10 mouse cellular contexts compared by ENCODE assay signal in genomic region chr14:24826471-24827337, GRCm38 (mm10).
DNase-seq lines count a peak whose midpoint lies in the region; ATAC-seq and TF ChIP-seq lines count a peak whose summit lies in the region.
"Had no signal": no experiment of that assay in that cellular context is flagged by ENCODE, and none has a peak within 500 bp of the region (broad histone marks: within the 10 kb centered on the region; RNA-seq: fewer than 3 reads in every experiment).

No protein-coding gene starts in this region.

- H3K27me3 ChIP-seq in hindbrain, embryonic 12.5 days, result no peaks in the 10 kb centered on the region
- no peaks in the 10 kb centered on the region for H3K27me3 ChIP-seq in midbrain, postnatal 0 days (ENCODE audit: insufficient read depth, low read length)

- H3K4me1 ChIP-seq in hindbrain, embryonic 12.5 days, result peaks cover 56% of the 10 kb centered on the region
- peaks cover 20% of the 10 kb centered on the region for H3K4me1 ChIP-seq in midbrain, postnatal 0 days (ENCODE audit: insufficient read depth, low read length)

- DNase-seq in cerebellum, adult 9-10 months, result peak; percentile 20
- DNase-seq in cerebellum, adult 8-10 months, result no peak
- DNase-seq in cerebellum, postnatal 10 days, result peak; percentile 57 to 69
- peak; percentile 81 for DNase-seq in midbrain, postnatal 0 days (ENCODE audit: low spot score)
- no peak for DNase-seq in urinary bladder, postnatal 10 days (ENCODE audit: low spot score)
- no peak for DNase-seq in kidney, postnatal 36 days

- H3K4me3 ChIP-seq in hindbrain, embryonic 12.5 days, result no peak overlapping the region
- no peak overlapping the region for H3K4me3 ChIP-seq in midbrain, postnatal 0 days (ENCODE audit: low read depth, low read length)
- H3K4me3 ChIP-seq: myocyte had no signal

- H3K9ac ChIP-seq in hindbrain, embryonic 12.5 days, result no peak overlapping the region
- no peak overlapping the region for H3K9ac ChIP-seq in midbrain, postnatal 0 days (replicated peaks; ENCODE audit: low read length, poor library complexity, severe bottlenecking)

- H3K36me3 ChIP-seq in hindbrain, embryonic 12.5 days, result no peaks in the 10 kb centered on the region
- H3K36me3 ChIP-seq in midbrain, postnatal 0 days (ENCODE audit: insufficient read depth, low read length), result no peaks in the 10 kb centered on the region

- H3K27ac ChIP-seq in hindbrain, embryonic 12.5 days, result peak overlapping the region; percentile 97
- H3K27ac ChIP-seq in midbrain, postnatal 0 days (ENCODE audit: low read depth, low read length), result peak overlapping the region; percentile 78
- H3K27ac ChIP-seq: kidney, postnatal 0 days had no signal

- peak; percentile 68 for ATAC-seq in hindbrain, embryonic 12.5 days (ENCODE audit: low FRiP score)
- 0 out of 2 replicates have a peak, but pooled peaks have one; percentile 50 for ATAC-seq in midbrain, postnatal 0 days (ENCODE audit: low FRiP score)
- no peak for ATAC-seq in CD4-positive, CD25-positive, alpha-beta regulatory T cell, adult 4 months

- TF ChIP-seq CTCF in midbrain, postnatal 0 days (IDR thresholded peaks at IDR 0.05), result no peak

- no peaks in the 10 kb centered on the region for H3K9me3 ChIP-seq in hindbrain, embryonic 12.5 days (replicated peaks)
- no peaks in the 10 kb centered on the region for H3K9me3 ChIP-seq in midbrain, postnatal 0 days (ENCODE audit: low read length)

- 15% methylated on average over 13 of the region's 13 CpGs for WGBS in hindbrain, embryonic 12.5 days
- WGBS in midbrain, postnatal 0 days, result 6% methylated on average over 13 of the region's 13 CpGs

- H3K4me2 ChIP-seq in hindbrain, embryonic 12.5 days (replicated peaks), result peak overlapping the region; percentile 30
- no peak overlapping the region for H3K4me2 ChIP-seq in midbrain, postnatal 0 days (ENCODE audit: low read depth, low read length, poor library complexity, severe bottlenecking)

Comparison
In these comparisons a context has a peak if more than half of its experiments do, and no peak if none do; other contexts are left out.
1. DNase-seq: peak in cerebellum, adult 9-10 months (single experiment), cerebellum, postnatal 10 days (2 of 2) and midbrain, postnatal 0 days (single experiment); none in cerebellum, adult 8-10 months (single experiment), urinary bladder, postnatal 10 days (single experiment) and kidney, postnatal 36 days (0 of 2).